Mouse (Mus musculus): ENCODE data around the gene Upf3b.

DNA sequence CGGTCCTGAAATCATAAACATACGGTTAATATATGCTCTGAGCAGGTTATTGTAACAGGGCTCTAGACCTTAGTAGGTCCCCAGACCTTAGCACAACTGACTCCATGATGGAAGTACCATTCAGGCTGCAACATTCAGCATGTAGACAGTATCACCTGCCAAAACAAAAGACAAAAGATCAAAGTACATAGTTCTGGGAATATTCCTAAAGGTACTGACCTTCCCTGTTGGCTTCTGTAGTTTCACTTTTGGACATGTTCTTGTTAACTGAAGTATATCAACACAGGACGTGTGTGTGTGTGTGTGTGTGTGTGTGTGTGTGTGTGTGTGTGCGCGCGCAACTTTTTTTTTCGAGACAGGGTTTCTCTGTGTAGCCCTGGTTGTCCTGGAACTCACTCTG lies 15.4 kb upstream of the Upf3b start:
- TF ChIP-seq CTCF (IDR thresholded peaks at IDR 0.05; ENCODE audit: insufficient read depth, low read length) (no peak), POLR2A (IDR thresholded peaks at IDR 0.05; ENCODE audit: borderline replicate concordance, extremely low read depth, low read depth, low read length) (no peak)

Measured in lung, adult 2 months (tissue).